Mouse (Mus musculus): ENCODE measurements around the gene Cyba. TPM values are rescaled to one million over a fixed set of nuclear protein-coding genes. Genes with fewer than 3 reads are reported as not detected.

Gene Cyba
- polyA plus RNA-seq (2012; rRNA removed): 71.3 and 74.6 TPM in 2 replicates
- polyA plus RNA-seq (2014; fragmentation: Nextera tagmentation; extraction: Ambion mirVana): 129 and 146 TPM in 2 replicates

GRCm38 (mm10) chr8:122432443-122433268 is at the start of gene Cyba:
TSS of gene Cyba (minus strand) at chr8:122432930.
- no peak for TF ChIP-seq EP300 (IDR thresholded peaks at IDR 0.05; ENCODE audit: low read depth)
- Histone ChIP-seq H3K4me3 (ENCODE audit: insufficient read depth in 1 of 2, low read depth in 2 of 2, low read length in 2 of 2) (peak within 1 kb of the TSS; percentile 56), H3K36me3 (replicated peaks; ENCODE audit: control insufficient read depth, insufficient read depth, low read depth) (no peaks in the 10 kb centered on the region), H3K27me3 (ENCODE audit: control insufficient read depth, insufficient read depth, low read length) (no peaks in the 10 kb centered on the region), H3K4me2 (ENCODE audit: low read depth) (peak within 1 kb of the TSS; percentile 72), H3K27ac (peak within 1 kb of the TSS; percentile 6; the same call in 1 of the 2 replicates), H3K9ac (replicated peaks) (peak within 1 kb of the TSS; percentile 50), H3K4me1 (replicated peaks; ENCODE audit: control insufficient read depth in 2 of 2, insufficient read depth in 2 of 2, low read length in 1 of 2) (peaks cover 3 to 15% of the 10 kb centered on the region in 2 experiments), H3K9me3 (ENCODE audit: control insufficient read depth, low read length) (no peaks in the 10 kb centered on the region)
- 2% methylated on average over 45 of the region's 45 CpGs for WGBS (ENCODE audit: insufficient replicate concordance)
- DNase-seq (ENCODE audit: low read depth in 3 of 3, low spot score in 3 of 3) (peak in 2 of 3 experiments; percentile 33 to 49), ATAC-seq (ENCODE audit: insufficient read depth) (peak; percentile 69)

GRCm38 (mm10) chr8:122482448-122482847 is 49.7 kb upstream of the Cyba start:
- peaks cover 69% of the 10 kb centered on the region for H3K36me3 ChIP-seq (replicated peaks; ENCODE audit: control insufficient read depth, insufficient read depth, low read depth)
- ATAC-seq (ENCODE audit: insufficient read depth): no peak

DNA sequence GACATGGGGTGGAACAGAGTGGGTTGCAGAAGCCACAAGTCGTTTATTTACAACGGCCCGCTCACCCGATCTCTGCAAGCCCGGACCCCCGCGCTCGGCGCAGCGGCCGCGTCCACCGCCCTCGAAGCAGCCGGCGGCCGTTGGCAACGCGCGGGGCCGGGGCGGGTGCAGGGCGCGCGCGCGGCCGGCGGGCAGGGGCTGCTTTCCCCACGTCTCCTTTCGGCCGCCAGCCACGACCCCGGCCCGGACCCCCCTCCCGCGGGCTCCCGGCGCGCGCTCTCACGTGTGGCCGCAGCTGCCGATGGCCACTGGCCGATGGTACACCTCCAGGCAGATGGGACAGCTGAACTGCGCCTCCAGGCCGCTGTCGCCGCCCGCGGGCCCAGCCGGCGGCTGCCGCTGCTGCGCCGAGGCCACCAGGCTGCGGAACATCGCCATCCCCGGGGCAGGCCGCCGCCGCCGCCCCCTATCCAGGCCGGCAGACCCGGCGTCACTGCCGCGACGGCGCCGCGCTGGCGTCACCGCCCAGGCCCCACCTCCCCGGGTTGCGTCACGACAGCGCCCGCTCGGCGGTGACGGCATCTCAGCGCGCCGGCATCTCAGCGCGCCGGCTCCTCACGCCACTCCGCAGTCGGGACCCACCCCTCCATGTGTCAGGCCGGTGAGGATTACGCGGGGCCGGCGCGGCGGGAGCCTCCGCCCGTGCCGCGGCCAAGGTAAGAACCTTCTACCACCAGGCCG is 43.0 kb upstream of the Cyba start, which contains the start of the genes Rnf166 and Ctu2:
TSS of gene Rnf166 (minus strand) at position 485 of the 741 bp plus-strand sequence.
TSS of gene Ctu2 (plus strand) at position 564 of the 741 bp plus-strand sequence.
- Histone ChIP-seq H3K36me3 (replicated peaks; ENCODE audit: control insufficient read depth, insufficient read depth, low read depth) (peaks cover 2% of the 10 kb centered on the region), H3K9me3 (ENCODE audit: control insufficient read depth, low read length) (no peaks in the 10 kb centered on the region), H3K9ac (replicated peaks) (peak within 1 kb of the TSS; percentile 87), H3K4me1 (replicated peaks; ENCODE audit: control insufficient read depth in 2 of 2, insufficient read depth in 2 of 2, low read length in 1 of 2) (peaks cover 2 to 5% of the 10 kb centered on the region in 2 experiments), H3K27ac (peak within 1 kb of the TSS; percentile 32), H3K4me2 (ENCODE audit: low read depth) (peak within 1 kb of the TSS; percentile 86), H3K4me3 (ENCODE audit: insufficient read depth in 1 of 2, low read depth in 2 of 2, low read length in 2 of 2) (peak within 1 kb of the TSS; percentile 88 to 94), H3K27me3 (ENCODE audit: control insufficient read depth, insufficient read depth, low read length) (no peaks in the 10 kb centered on the region)
- ATAC-seq (ENCODE audit: insufficient read depth) (peak; percentile 87), DNase-seq (ENCODE audit: low read depth in 3 of 3, low spot score in 3 of 3) (peak; percentile 75 to 80 (median 78))
- TF ChIP-seq CTCF (IDR thresholded peaks at IDR 0.05; ENCODE audit: low read depth): no peak
- TF ChIP-seq EP300 (IDR thresholded peaks at IDR 0.05; ENCODE audit: low read depth): no peak
- WGBS (ENCODE audit: insufficient replicate concordance): under 1% methylated on average over 102 of the region's 103 CpGs

More at GRCm38 (mm10) chr8:122482448-122482847, 49.7 kb upstream of the Cyba start:
- no peaks in the 10 kb centered on the region for H3K27me3 ChIP-seq (ENCODE audit: control insufficient read depth, insufficient read depth, low read length)
- no peak overlapping the region for H3K27ac ChIP-seq
- H3K4me1 ChIP-seq (replicated peaks; ENCODE audit: control insufficient read depth in 2 of 2, insufficient read depth in 2 of 2, low read length in 1 of 2): no peaks in the 10 kb centered on the region
- no peak overlapping the region for H3K4me3 ChIP-seq (ENCODE audit: insufficient read depth in 1 of 2, low read depth in 2 of 2, low read length in 2 of 2)
- WGBS (ENCODE audit: insufficient replicate concordance): 98% methylated on average over 8 of the region's 8 CpGs
- no peak overlapping the region for H3K9ac ChIP-seq (replicated peaks)
- no peaks in the 10 kb centered on the region for H3K9me3 ChIP-seq (ENCODE audit: control insufficient read depth, low read length)
- no peak overlapping the region for H3K4me2 ChIP-seq (ENCODE audit: low read depth)
- no peak for TF ChIP-seq EP300 (IDR thresholded peaks at IDR 0.05; ENCODE audit: low read depth)
- TF ChIP-seq CTCF (IDR thresholded peaks at IDR 0.05; ENCODE audit: low read depth): no peak
- DNase-seq (ENCODE audit: low read depth in 3 of 3, low spot score in 3 of 3): no peak

DNA sequence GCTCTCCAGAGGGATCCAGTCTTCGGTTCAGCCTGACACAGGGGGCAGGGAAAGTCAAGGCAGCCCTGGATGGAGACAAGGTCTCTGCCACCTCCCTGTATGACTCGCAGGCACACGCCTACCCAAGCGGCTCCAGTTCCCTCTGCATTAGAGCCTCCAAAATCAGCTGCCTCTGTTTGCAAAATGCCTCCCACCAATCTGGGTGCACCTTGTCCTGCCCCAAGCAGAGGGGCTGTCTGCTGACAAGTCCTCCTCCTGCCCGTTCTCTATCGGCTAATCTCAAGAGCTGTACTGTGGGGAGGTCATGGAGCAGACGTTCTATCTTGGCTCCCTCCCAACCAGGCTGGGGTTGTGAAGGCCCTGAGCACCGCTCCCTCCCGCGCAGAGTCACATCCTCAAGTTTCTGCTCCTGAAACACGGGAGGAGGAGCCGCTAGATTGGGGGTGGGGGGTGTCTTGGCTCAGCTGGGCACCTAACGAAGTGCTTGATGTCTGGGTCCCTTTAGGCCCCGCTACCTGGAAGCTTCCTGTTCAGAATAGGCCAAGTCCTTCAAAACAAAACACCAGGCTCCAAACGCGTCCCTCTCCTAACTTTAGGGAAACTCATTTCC is 42.3 kb upstream of the Cyba start:
- WGBS (ENCODE audit: insufficient replicate concordance): 2% methylated on average over 16 of the region's 16 CpGs
- Histone ChIP-seq H3K27ac (peak overlapping the region; percentile 32), H3K4me1 (replicated peaks; ENCODE audit: control insufficient read depth in 2 of 2, insufficient read depth in 2 of 2, low read length in 1 of 2) (peaks cover 2 to 5% of the 10 kb centered on the region in 2 experiments), H3K4me3 (ENCODE audit: insufficient read depth in 1 of 2, low read depth in 2 of 2, low read length in 2 of 2) (peak overlapping the region; percentile 88 to 94), H3K27me3 (ENCODE audit: control insufficient read depth, insufficient read depth, low read length) (no peaks in the 10 kb centered on the region), H3K4me2 (ENCODE audit: low read depth) (peak overlapping the region; percentile 86), H3K9me3 (ENCODE audit: control insufficient read depth, low read length) (no peaks in the 10 kb centered on the region), H3K9ac (replicated peaks) (peak overlapping the region; percentile 87), H3K36me3 (replicated peaks; ENCODE audit: control insufficient read depth, insufficient read depth, low read depth) (no peaks in the 10 kb centered on the region; the same call in none of the 2 replicates)
- no peak for TF ChIP-seq CTCF (IDR thresholded peaks at IDR 0.05; ENCODE audit: low read depth)
- TF ChIP-seq EP300 (IDR thresholded peaks at IDR 0.05; ENCODE audit: low read depth): no peak
- ATAC-seq (ENCODE audit: insufficient read depth) (peak; percentile 42), DNase-seq (ENCODE audit: low read depth in 3 of 3, low spot score in 3 of 3) (peak in 1 of 3 experiments; percentile 34)

Measured in liver, embryonic 14.5 days (tissue).